Comparison of ENCODE assay signal across 24 mouse cellular contexts in the genomic region with DNA sequence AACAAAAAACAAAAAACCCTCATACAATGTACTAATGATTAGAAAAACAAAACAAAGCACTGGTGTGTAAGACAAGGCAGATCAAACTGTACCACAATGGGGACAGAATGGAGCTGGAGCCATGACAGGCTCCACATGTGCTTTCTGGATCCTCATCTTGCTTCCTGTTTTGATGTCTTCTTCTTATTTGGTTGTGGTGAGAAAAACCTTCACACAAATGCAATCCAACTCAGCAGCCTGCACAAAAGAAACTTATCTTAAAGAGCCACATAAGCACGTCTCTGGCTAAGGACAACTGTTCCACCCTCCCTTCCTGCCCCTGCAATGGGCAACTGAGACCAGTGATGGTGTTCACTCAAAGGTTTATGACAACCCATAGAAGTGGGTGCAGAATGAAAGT.
DNase-seq lines count a peak whose midpoint lies in the region; ATAC-seq and TF ChIP-seq lines count a peak whose summit lies in the region.
"Had no signal": no experiment of that assay in that cellular context is flagged by ENCODE, and none has a peak within 500 bp of the region (broad histone marks: within the 10 kb centered on the region; RNA-seq: fewer than 3 reads in every experiment).

No protein-coding gene starts in this region.

- no peaks in the 10 kb centered on the region for H3K27me3 ChIP-seq in forebrain, embryonic 11.5 days (ENCODE audit: control insufficient read depth, insufficient read depth, low read length)
- no peaks in the 10 kb centered on the region for H3K27me3 ChIP-seq in stomach, postnatal 0 days (ENCODE audit: control insufficient read depth, insufficient read depth, low read length)
- H3K27me3 ChIP-seq: CH12.LX; embryonic facial prominence, embryonic 12.5 days; forebrain, embryonic 12.5 days had no signal

- no peaks in the 10 kb centered on the region for H3K4me1 ChIP-seq in forebrain, embryonic 11.5 days (replicated peaks; ENCODE audit: control insufficient read depth, insufficient read depth, low read length)
- no peaks in the 10 kb centered on the region for H3K4me1 ChIP-seq in stomach, postnatal 0 days (replicated peaks; ENCODE audit: control insufficient read depth, insufficient read depth)
- H3K4me1 ChIP-seq: embryonic facial prominence, embryonic 10.5 days; embryonic facial prominence, embryonic 12.5 days; forebrain, embryonic 12.5 days had no signal

- no peak for TF ChIP-seq EP300 in stomach, postnatal 0 days (optimal IDR thresholded peaks at IDR 0.05)

- no peak overlapping the region for H3K27ac ChIP-seq in forebrain, embryonic 11.5 days (ENCODE audit: low read depth, low read length)
- no peak overlapping the region for H3K27ac ChIP-seq in stomach, postnatal 0 days (replicated peaks)
- H3K27ac ChIP-seq: embryonic facial prominence, embryonic 10.5 days; embryonic facial prominence, embryonic 12.5 days; forebrain, embryonic 12.5 days had no signal

- peak; percentile 16 for DNase-seq in MEL-GATA-1-ER (ENCODE audit: extremely low read depth, low read depth)
- DNase-seq in forebrain, embryonic 11.5 days (ENCODE audit: low spot score), result no peak
- no peak for DNase-seq in layer of hippocampus, adult 11-12 months (ENCODE audit: low spot score)
- DNase-seq in stomach, postnatal 0 days (ENCODE audit: low spot score), result no peak
- DNase-seq: adrenal gland, adult 2 months; adrenal gland, postnatal 10 days; adrenal gland, postnatal 25 days; B cell, adult 2 months; cerebellum, adult 11 months; cerebellum, adult 18-20 months; cerebellum, adult 8-10 months; cerebellum, adult 9-11 months; cerebellum, postnatal 14 days; cerebellum, postnatal 36 days had no signal

- no peaks in the 10 kb centered on the region for H3K9me3 ChIP-seq in forebrain, embryonic 11.5 days (ENCODE audit: control insufficient read depth, low read length)
- H3K9me3 ChIP-seq in stomach, postnatal 0 days (ENCODE audit: control insufficient read depth, low read length), result no peaks in the 10 kb centered on the region
- H3K9me3 ChIP-seq: embryonic facial prominence, embryonic 10.5 days; embryonic facial prominence, embryonic 12.5 days; forebrain, embryonic 12.5 days; G1E had no signal

- peak; percentile 76 for ATAC-seq in granulocyte monocyte progenitor cell, adult 5-6 weeks (replicated peaks; ENCODE audit: poor library complexity, severe bottlenecking)
- ATAC-seq in megakaryocyte progenitor cell, adult 5-6 weeks (replicated peaks; ENCODE audit: poor library complexity), result peak; percentile 87
- no peak for ATAC-seq in forebrain, embryonic 11.5 days (replicated peaks; ENCODE audit: low FRiP score)
- ATAC-seq in stomach, postnatal 0 days (ENCODE audit: low FRiP score, low TSS enrichment), result no peak
- ATAC-seq: CD4-positive, CD25-positive, alpha-beta regulatory T cell, adult 4 months; forebrain, embryonic 14.5 days; forebrain, embryonic 16.5 days had no signal

- H3K4me2 ChIP-seq in forebrain, embryonic 11.5 days (ENCODE audit: low read depth, low read length, severe bottlenecking), result no peak overlapping the region
- no peak overlapping the region for H3K4me2 ChIP-seq in stomach, postnatal 0 days (replicated peaks; ENCODE audit: low read depth)
- H3K4me2 ChIP-seq: embryonic facial prominence, embryonic 12.5 days; forebrain, embryonic 12.5 days had no signal

- WGBS in forebrain, embryonic 11.5 days, result 77% methylated on average over 1 of the region's 1 CpGs
- 67% methylated on average over 1 of the region's 1 CpGs for WGBS in stomach, postnatal 0 days

- no peak overlapping the region for H3K9ac ChIP-seq in forebrain, embryonic 11.5 days (ENCODE audit: low read length)
- H3K9ac ChIP-seq in stomach, postnatal 0 days (ENCODE audit: low read length), result no peak overlapping the region
- H3K9ac ChIP-seq: embryonic facial prominence, embryonic 12.5 days; forebrain, embryonic 12.5 days had no signal

- no peak overlapping the region for H3K4me3 ChIP-seq in forebrain, embryonic 11.5 days (ENCODE audit: low read depth, low read length)
- H3K4me3 ChIP-seq in stomach, postnatal 0 days (ENCODE audit: low read depth, low read length), result no peak overlapping the region
- H3K4me3 ChIP-seq: embryonic facial prominence, embryonic 10.5 days; embryonic facial prominence, embryonic 12.5 days; forebrain, embryonic 12.5 days had no signal

- no peak for TF ChIP-seq CTCF in stomach, postnatal 0 days (IDR thresholded peaks at IDR 0.05; ENCODE audit: low read depth)

- H3K36me3 ChIP-seq in forebrain, embryonic 11.5 days (ENCODE audit: control insufficient read depth, insufficient read depth, low read length), result no peaks in the 10 kb centered on the region
- no peaks in the 10 kb centered on the region for H3K36me3 ChIP-seq in stomach, postnatal 0 days (ENCODE audit: control insufficient read depth, insufficient read depth, low read length)
- H3K36me3 ChIP-seq: embryonic facial prominence, embryonic 10.5 days; embryonic facial prominence, embryonic 12.5 days; forebrain, embryonic 12.5 days; G1E had no signal

Comparison
In these comparisons a context has a peak if more than half of its experiments do, and no peak if none do; other contexts are left out.
1. ATAC-seq: peak in granulocyte monocyte progenitor cell, adult 5-6 weeks (single experiment) and megakaryocyte progenitor cell, adult 5-6 weeks (single experiment); none in forebrain, embryonic 11.5 days (single experiment) and stomach, postnatal 0 days (single experiment).